Comparison of ENCODE assay signal across 20 mouse cellular contexts in genomic region chr10:49149714-49150113, GRCm38 (mm10).
DNase-seq lines count a peak whose midpoint lies in the region; ATAC-seq lines count a peak whose summit lies in the region.
"Had no signal": no experiment of that assay in that cellular context is flagged by ENCODE, and none has a peak within 500 bp of the region (broad histone marks: within the 10 kb centered on the region; RNA-seq: fewer than 3 reads in every experiment).

No protein-coding gene starts in this region.

- no peak overlapping the region for H3K4me2 ChIP-seq in midbrain, embryonic 13.5 days (replicated peaks)
- no peak overlapping the region for H3K4me2 ChIP-seq in midbrain, embryonic 14.5 days (ENCODE audit: low read length)
- H3K4me2 ChIP-seq in hindbrain, embryonic 16.5 days (ENCODE audit: low read length): no peak overlapping the region
- H3K4me2 ChIP-seq: heart, embryonic 13.5 days; limb, embryonic 15.5 days; liver, embryonic 15.5 days had no signal

- no peaks in the 10 kb centered on the region for H3K36me3 ChIP-seq in midbrain, embryonic 13.5 days
- H3K36me3 ChIP-seq in midbrain, embryonic 14.5 days (ENCODE audit: control insufficient read depth, insufficient read depth, low read length): no peaks in the 10 kb centered on the region
- no peaks in the 10 kb centered on the region for H3K36me3 ChIP-seq in hindbrain, embryonic 16.5 days (ENCODE audit: control insufficient read depth, insufficient read depth, low read length)
- H3K36me3 ChIP-seq: heart, embryonic 13.5 days; limb, embryonic 15.5 days; liver, embryonic 15.5 days; midbrain, embryonic 10.5 days had no signal

- H3K4me1 ChIP-seq in midbrain, embryonic 13.5 days (replicated peaks): no peaks in the 10 kb centered on the region
- H3K4me1 ChIP-seq in midbrain, embryonic 14.5 days (ENCODE audit: control insufficient read depth, insufficient read depth, low read length): no peaks in the 10 kb centered on the region
- H3K4me1 ChIP-seq in hindbrain, embryonic 16.5 days (ENCODE audit: control insufficient read depth, insufficient read depth, low read depth, low read length): no peaks in the 10 kb centered on the region
- H3K4me1 ChIP-seq: heart, embryonic 13.5 days; limb, embryonic 15.5 days; liver, embryonic 15.5 days; midbrain, embryonic 10.5 days had no signal

- H3K9me3 ChIP-seq in midbrain, embryonic 13.5 days: no peaks in the 10 kb centered on the region
- no peaks in the 10 kb centered on the region for H3K9me3 ChIP-seq in midbrain, embryonic 14.5 days (ENCODE audit: control insufficient read depth, low read length)
- no peaks in the 10 kb centered on the region for H3K9me3 ChIP-seq in hindbrain, embryonic 16.5 days (ENCODE audit: control insufficient read depth, low read length)
- H3K9me3 ChIP-seq: heart, embryonic 13.5 days; limb, embryonic 15.5 days; liver, embryonic 15.5 days; midbrain, embryonic 10.5 days had no signal

- DNase-seq in cerebellum, postnatal 4 days (ENCODE audit: low spot score in 2 of 2): no peak
- DNase-seq in midbrain, embryonic 14.5 days: no peak
- DNase-seq in cerebellum, adult 8-10 months: peak; percentile 45
- no peak for DNase-seq in gastrocnemius, postnatal 25 days
- no peak for DNase-seq in natural killer cell, adult 2 months (ENCODE audit: low spot score in 2 of 2)
- DNase-seq: adrenal gland, postnatal 14 days; heart, adult 18-20 months; kidney, adult 2 months; kidney, postnatal 10 days; thymus, postnatal 25 days had no signal

- H3K27ac ChIP-seq in midbrain, embryonic 13.5 days: no peak overlapping the region
- no peak overlapping the region for H3K27ac ChIP-seq in midbrain, embryonic 14.5 days (replicated peaks; ENCODE audit: low read depth, low read length)
- H3K27ac ChIP-seq in hindbrain, embryonic 16.5 days (ENCODE audit: low read depth, low read length): no peak overlapping the region
- H3K27ac ChIP-seq: heart, embryonic 13.5 days; limb, embryonic 15.5 days; liver, embryonic 15.5 days; macrophage; midbrain, embryonic 10.5 days had no signal

- 69% methylated on average over 4 of the region's 4 CpGs for WGBS in midbrain, embryonic 13.5 days
- WGBS in midbrain, embryonic 14.5 days: 76% methylated on average over 4 of the region's 4 CpGs
- 42% methylated on average over 4 of the region's 4 CpGs for WGBS in hindbrain, embryonic 16.5 days

- no peaks in the 10 kb centered on the region for H3K27me3 ChIP-seq in midbrain, embryonic 13.5 days
- H3K27me3 ChIP-seq in midbrain, embryonic 14.5 days (ENCODE audit: control insufficient read depth, insufficient read depth, low read length): no peaks in the 10 kb centered on the region
- H3K27me3 ChIP-seq in hindbrain, embryonic 16.5 days (replicated peaks; ENCODE audit: control insufficient read depth, insufficient read depth, low read length): no peaks in the 10 kb centered on the region
- H3K27me3 ChIP-seq: heart, embryonic 13.5 days; limb, embryonic 15.5 days; liver, embryonic 15.5 days had no signal

- peak; percentile 97 for ATAC-seq in cerebellum, adult (ENCODE audit: insufficient number of reproducible peaks, low FRiP score, low TSS enrichment)
- ATAC-seq in midbrain, embryonic 13.5 days: 0 out of 2 replicates have a peak, but pooled peaks have one; percentile 40
- ATAC-seq in midbrain, embryonic 14.5 days (ENCODE audit: low FRiP score, low TSS enrichment): no peak
- ATAC-seq in hindbrain, embryonic 16.5 days: peak; percentile 70; the same call in 1 of the 2 replicates
- ATAC-seq: activated CD4-positive, CD25-positive, alpha-beta regulatory T cell, adult 4 months; inflammation-experienced regulatory T-cells, adult 6 months had no signal

- H3K9ac ChIP-seq in midbrain, embryonic 13.5 days (replicated peaks): no peak overlapping the region
- H3K9ac ChIP-seq in midbrain, embryonic 14.5 days (replicated peaks; ENCODE audit: low read length): no peak overlapping the region
- H3K9ac ChIP-seq in hindbrain, embryonic 16.5 days (ENCODE audit: low read depth, low read length): no peak overlapping the region
- H3K9ac ChIP-seq: heart, embryonic 13.5 days; limb, embryonic 15.5 days; liver, embryonic 15.5 days had no signal

- no peak overlapping the region for H3K4me3 ChIP-seq in midbrain, embryonic 13.5 days (replicated peaks)
- no peak overlapping the region for H3K4me3 ChIP-seq in midbrain, embryonic 14.5 days (replicated peaks; ENCODE audit: low read depth, low read length)
- H3K4me3 ChIP-seq in hindbrain, embryonic 16.5 days (ENCODE audit: low read length): no peak overlapping the region
- H3K4me3 ChIP-seq: heart, embryonic 13.5 days; limb, embryonic 15.5 days; liver, embryonic 15.5 days; midbrain, embryonic 10.5 days had no signal
